Mouse (Mus musculus): Measurements from ENCODE around the gene Mysm1.

The Mysm1 gene

DNA sequence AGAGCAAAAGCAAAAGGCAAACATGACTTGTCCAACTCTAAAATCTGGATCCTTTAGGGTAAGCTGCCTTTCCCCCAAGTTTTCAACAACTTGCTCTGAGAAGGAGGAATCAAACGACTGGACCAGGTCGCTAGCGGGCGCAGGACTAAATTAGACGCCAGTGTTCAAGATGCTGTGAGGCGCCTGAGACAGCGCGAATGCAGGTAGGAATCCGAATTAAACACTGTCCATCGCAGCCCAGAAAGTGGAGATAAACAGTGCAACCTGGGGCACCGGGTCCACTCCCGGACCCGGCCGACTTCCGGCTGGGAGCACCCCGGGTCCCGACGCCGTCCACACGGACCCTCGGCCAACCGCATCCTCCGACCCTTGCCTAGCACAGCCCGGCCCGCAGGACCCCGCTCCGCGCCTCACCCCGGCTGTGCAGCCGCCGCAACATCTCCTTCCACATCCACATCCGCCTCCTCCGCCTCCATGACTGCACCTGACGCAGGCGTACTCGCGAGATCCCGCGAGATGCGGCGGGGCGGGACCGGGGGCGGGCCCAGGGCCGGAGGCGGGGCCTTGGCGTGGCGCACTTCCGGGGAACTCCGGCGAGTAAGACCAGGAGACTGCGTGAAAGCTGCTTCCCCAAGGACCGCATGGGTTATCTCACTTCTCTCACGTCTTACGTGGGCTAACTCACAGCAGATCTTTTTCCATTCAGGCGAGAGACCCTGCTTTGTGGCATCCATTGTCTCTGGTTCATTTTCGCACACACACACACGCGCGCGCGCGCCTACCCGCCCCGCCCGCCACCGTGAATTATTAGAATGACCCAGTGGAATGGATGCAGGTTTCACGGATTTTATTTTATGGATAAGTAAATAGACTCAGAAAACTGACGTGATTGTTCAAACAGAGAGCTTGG is at the start of gene Mysm1:
Gene Mysm1, minus strand, starts transcription at position 511 of the 910 bp plus-strand sequence.
- DNase-seq (ENCODE audit: low spot score) = peak; percentile 95

DNA sequence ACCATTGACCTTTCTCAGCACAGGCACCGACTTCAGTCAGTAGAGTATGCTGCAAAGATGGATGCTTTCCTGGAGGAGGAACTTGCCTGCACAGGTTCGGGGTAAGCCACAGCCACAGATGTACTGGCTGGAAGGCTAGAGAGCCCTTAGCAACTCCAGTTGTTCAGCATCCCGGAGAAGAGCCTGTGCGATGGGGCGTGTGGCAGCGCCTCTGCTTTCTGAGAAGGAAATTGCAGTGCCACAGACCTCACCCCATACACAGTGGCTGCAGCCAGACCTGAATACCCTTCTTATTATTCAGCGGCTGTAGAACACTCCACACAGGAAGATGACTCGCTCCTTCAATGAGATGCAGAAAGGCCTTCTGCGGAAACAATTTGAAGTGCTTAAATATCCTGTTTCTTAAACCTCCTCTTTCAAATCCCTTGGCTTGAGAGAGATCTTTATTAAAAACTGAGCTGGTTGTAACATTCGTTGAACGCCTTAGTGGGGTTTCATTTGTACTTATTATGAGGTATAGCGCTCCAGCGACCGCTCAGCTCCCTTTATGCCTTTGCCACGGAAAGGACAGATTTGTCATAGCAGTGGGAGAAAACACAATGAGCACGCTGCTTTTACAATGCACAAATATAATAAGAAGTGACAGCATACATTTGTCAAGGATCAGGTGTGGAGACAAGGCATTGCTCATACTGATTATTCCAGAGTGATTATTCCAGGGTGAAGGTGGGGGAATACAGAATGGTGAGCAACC is 47.1 kb upstream of the Mysm1 start:
- no peak for DNase-seq (ENCODE audit: low spot score)

GRCm38 (mm10) chr4:95023350-95023953 is 44.6 kb upstream of the Mysm1 start:
- DNase-seq (ENCODE audit: low spot score) = no peak

- DNase-seq (ENCODE audit: low spot score) = no peak
These were observed 43.0 kb upstream of the Mysm1 start for GRCm38 (mm10) chr4:95021649-95022637.

DNA sequence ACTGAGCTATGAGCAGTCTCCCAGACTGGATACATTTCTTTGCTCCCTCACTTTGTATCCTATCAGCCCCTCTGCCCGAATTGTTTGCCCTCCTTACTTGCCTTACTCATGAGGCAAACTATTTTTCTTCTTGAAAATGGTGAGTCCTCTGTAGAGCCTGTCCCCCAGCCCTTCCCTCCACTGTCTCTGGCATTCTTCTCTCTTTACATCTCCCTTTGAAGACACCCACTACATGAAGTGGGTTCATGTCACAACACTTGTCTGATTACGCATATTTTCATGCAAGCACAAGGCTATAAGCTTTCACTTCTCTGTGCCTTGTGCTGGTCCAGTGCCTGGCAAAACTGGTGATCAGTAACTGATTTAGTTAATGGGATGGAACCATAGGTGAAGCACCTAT is 41.3 kb upstream of the Mysm1 start:
- no peak for DNase-seq (ENCODE audit: low spot score)

DNA sequence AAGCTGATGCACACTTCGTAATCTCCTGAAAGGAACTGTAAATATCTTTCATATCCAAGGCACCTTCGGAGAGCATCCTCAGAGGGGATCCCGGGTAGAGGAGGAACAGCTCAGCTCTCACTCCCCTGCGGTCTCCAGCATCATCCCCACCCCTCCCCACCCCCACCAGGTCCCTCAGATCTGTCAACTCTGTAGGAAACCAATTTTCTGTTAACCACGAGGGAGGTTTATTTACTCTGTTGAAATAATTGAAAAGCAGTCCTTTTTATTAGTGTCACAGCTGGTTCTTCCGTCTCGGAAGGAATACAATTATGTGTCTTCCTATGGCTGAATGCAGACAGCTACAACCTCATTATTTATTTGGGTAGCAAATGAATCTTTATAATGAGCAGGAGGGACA is 39.3 kb upstream of the Mysm1 start:
- no peak for DNase-seq (ENCODE audit: low spot score)

GRCm38 (mm10) chr4:95012706-95013105 is 33.8 kb upstream of the Mysm1 start:
- DNase-seq (ENCODE audit: low spot score) = no peak

- no peak for DNase-seq (ENCODE audit: low spot score)
These were observed 33.4 kb upstream of the Mysm1 start for GRCm38 (mm10) chr4:95012256-95012655.

GRCm38 (mm10) chr4:95008175-95009057 is 29.5 kb upstream of the Mysm1 start:
- peak; percentile 67 for DNase-seq (ENCODE audit: low spot score)

DNA sequence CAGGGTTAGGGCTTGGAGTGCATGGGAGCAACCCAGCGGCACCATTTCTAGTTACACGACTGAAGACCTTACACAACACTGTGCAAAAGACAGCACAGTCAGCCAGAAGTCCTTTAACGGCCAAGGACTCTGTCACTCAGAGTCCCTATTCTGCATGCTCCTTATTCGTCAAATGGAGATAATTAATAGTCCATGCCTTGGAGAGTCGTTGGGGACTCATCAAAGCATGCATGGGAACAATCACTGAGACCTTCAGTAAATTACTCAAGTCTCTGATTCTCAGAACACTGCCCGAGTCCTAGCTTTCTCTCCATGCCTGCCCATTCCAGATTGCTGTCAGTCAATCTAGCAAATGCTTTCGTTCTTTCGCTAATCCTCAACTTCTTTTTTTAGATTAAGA is 28.9 kb upstream of the Mysm1 start:
- DNase-seq (ENCODE audit: low spot score) = no peak

DNA sequence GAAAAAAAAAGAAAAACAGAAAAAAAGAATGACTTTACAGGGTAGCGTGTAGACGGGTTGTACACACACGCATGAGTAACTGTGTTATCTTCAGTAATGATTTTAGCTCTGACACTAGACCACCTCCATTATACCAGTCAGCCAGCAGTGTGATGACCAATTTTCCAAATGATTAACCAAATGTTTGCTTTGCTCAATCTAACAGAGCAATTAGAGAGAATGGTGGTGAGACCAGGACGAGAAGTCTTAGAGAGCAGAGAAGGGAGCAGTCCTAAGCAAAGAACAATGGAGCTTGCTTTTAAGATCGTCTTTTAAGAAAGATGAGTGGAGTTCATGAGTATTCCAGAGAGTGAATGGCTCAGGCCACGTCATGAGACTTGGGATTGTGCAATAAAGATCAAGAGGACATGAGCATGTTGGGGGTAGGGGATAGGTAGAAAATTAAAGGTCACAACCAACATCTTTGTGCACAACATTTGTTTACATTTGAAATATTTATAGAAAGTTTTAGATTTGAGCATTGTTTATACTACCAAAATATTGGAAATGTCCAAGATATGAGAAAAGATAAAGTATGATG is 26.4 kb upstream of the Mysm1 start:
- DNase-seq (ENCODE audit: low spot score) = no peak

DNA sequence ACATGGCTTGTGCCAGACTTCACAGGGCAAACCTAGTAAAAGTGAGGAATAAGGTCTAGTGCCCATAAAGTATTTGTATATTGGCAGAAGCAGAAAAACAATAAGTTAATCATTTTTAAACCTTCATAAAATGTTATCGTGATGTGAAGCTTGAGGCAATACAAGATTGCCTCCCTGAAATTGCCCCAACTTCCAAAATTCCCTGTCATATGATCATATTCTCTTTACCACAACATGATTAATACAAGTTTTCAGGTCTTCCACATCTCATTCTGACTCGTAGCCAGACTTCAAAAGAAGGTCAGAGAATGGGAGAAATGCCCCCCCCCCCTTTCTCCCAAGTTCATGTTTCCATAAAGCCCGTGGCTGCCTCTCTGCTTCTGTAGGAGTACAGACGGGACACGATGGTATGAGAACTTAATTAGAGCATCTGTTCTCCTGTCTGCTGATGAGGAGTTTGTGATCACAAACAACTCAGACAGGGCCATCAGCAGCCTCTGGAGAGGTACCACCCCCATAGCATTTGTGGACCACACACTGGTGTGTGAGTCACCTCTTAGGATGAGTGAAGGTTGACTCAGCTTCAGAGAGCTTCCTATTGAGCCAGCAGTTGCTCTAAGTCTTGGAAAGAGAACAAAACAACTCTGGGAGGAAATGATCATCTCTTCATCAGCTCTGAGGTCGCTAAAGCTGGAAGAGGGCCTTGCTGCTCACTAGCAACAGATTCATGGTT is 22.3 kb upstream of the Mysm1 start:
- DNase-seq (ENCODE audit: low spot score) = no peak

GRCm38 (mm10) chr4:95000147-95000546 is 21.2 kb upstream of the Mysm1 start:
- DNase-seq (ENCODE audit: low spot score) = no peak

DNA sequence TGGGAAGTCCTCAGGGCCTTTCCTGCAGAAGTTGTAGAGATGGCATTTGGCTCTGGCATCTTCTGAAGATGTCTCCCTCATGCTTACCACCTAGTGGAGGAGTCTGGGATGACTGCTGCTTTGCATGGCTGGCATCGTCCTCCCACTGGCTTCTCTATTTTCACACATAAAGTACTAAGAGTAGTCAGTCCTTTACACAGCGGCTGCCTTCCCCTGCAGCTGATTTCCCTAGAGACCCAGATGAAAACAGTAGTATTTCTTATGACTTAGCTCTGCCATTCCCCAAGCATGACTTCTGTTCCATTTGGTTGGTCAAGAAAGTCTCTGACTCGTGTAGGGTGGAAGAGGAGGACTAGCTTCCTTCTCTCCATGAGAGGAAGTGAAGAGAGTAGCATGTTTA is 20.3 kb upstream of the Mysm1 start:
- DNase-seq (ENCODE audit: low spot score) = no peak

GRCm38 (mm10) chr4:94995862-94996261 is 17.0 kb upstream of the Mysm1 start:
- no peak for DNase-seq (ENCODE audit: low spot score)

DNA sequence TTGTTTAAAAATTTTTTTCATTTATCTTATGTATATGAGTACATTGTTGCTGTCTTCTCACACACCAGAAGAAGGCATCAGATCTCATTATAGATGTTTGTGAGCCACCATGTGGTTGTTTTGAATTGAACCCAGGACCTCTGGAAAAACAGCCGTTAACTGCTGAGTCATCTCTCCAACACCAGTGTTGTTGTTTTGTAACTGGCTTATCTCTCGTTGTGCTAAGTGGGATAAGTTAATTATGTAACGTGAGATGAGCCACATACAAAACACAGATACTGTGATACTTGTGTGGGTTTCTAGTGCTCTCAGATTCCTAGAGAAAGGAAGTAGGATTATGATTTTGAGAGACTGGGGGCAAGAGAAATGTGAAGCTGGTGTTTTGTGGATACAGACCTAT is 11.3 kb upstream of the Mysm1 start:
- DNase-seq (ENCODE audit: low spot score) = no peak

- no peak for DNase-seq (ENCODE audit: low spot score)
These were observed 8.8 kb upstream of the Mysm1 start for GRCm38 (mm10) chr4:94987725-94988124.

- no peak for DNase-seq (ENCODE audit: low spot score)
These were observed 608 bp upstream of the Mysm1 start for GRCm38 (mm10) chr4:94979500-94979915.

DNA sequence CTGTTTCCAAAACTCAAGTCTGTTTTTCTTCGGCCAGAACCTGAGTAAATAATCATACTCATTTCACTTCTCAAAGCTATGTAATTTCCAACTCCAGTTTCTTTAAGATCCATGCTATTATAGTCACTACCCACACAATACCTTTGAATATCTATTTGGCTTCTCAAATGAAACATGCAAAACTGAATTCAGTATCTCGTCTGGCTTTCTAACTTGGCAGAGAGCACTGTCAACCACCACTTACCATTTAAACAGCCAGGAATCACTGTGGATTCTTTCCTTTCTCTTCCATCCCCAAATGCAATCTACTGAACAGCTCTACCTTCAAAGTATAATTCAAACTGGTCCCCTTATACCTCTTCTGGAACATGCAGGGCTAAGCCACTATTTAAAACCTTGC is 5.6 kb downstream of the Mysm1 start:
- no peak for DNase-seq (ENCODE audit: low spot score)

Measured in urinary bladder, postnatal 25 days (tissue).